Mouse (Mus musculus) cerebellum, adult 2 months (tissue): ENCODE data around the gene Rae1.

Experiments used
- CTCF ChIP-seq: fragments of 200-500 bp; IDR thresholded peaks from 2 replicates; pipeline ENCODE4 v1.5.1; 2011; ENCODE audit warnings: low read depth, mild to moderate bottlenecking, control low read depth, low read length, moderate library complexity, borderline replicate concordance; ENCODE audit not compliant: insufficient read depth
- POLR2A ChIP-seq: fragments of 200-500 bp; IDR thresholded peaks from 2 replicates; pipeline ENCODE4 v1.6.1; 2011; ENCODE audit warnings: low read length, control low read depth, borderline replicate concordance; ENCODE audit not compliant: insufficient read depth

GRCm38 (mm10) chr2:172979666-172980345 lies 20.1 kb upstream of the Rae1 start:
- TF ChIP-seq CTCF (no peak), POLR2A (no peak)
